Mouse (Mus musculus): ENCODE data around the gene Gm7544.
"Not testable (repeated sequence)": the region's sequence is repeated elsewhere in the genome, so short reads cannot be mapped to it uniquely, and the experiment has no call there.

Gm7544 gene

GRCm38 (mm10) chr1:82955913-82956312, at the start of gene Gm7544:
TSS of gene Gm7544 (minus strand) at chr1:82956013.
- not testable (repeated sequence) for DNase-seq

- DNase-seq = not testable (repeated sequence)
These were observed 44.5 kb upstream of the Gm7544 start, which contains the start of gene Gm47959 for GRCm38 (mm10) chr1:83000306-83000705. TSS of gene Gm47959 (plus strand) at chr1:83000548.

GRCm38 (mm10) chr1:82993947-82994346, 38.1 kb upstream of the Gm7544 start:
- no peak for DNase-seq

- DNase-seq = no peak
These were observed 36.3 kb upstream of the Gm7544 start for GRCm38 (mm10) chr1:82992093-82992492.

- no peak for DNase-seq
These were observed 35.8 kb upstream of the Gm7544 start for GRCm38 (mm10) chr1:82991596-82991995.

- no peak for DNase-seq
These were observed 35.2 kb upstream of the Gm7544 start for GRCm38 (mm10) chr1:82991062-82991461.

- DNase-seq = peak; percentile 3
These were observed 31.9 kb upstream of the Gm7544 start for GRCm38 (mm10) chr1:82987530-82988198.

- no peak for DNase-seq
These were observed 30.9 kb upstream of the Gm7544 start for GRCm38 (mm10) chr1:82986738-82987137.

GRCm38 (mm10) chr1:82977840-82978239, 22.0 kb upstream of the Gm7544 start:
- DNase-seq = no peak

- no peak for DNase-seq
These were observed 19.9 kb upstream of the Gm7544 start for GRCm38 (mm10) chr1:82975750-82976149.

- DNase-seq = no peak
These were observed 18.5 kb upstream of the Gm7544 start for GRCm38 (mm10) chr1:82974342-82974741.

GRCm38 (mm10) chr1:82973901-82974300, 18.1 kb upstream of the Gm7544 start:
- DNase-seq = no peak

- DNase-seq = no peak
These were observed 17.4 kb upstream of the Gm7544 start for GRCm38 (mm10) chr1:82973244-82973643.

- no peak for DNase-seq
These were observed 16.2 kb upstream of the Gm7544 start for GRCm38 (mm10) chr1:82972046-82972445.

- no peak for DNase-seq
These were observed 10.6 kb upstream of the Gm7544 start for GRCm38 (mm10) chr1:82966413-82966812.

- no peak for DNase-seq
These were observed 4.1 kb upstream of the Gm7544 start, which contains the start of gene Gm47955 for GRCm38 (mm10) chr1:82959870-82960385. TSS of gene Gm47955 (plus strand) at chr1:82960286.

- DNase-seq = no peak
These were observed 7.2 kb downstream of the Gm7544 start for GRCm38 (mm10) chr1:82948601-82949000.

- not testable (repeated sequence) for DNase-seq
These were observed 9.8 kb downstream of the Gm7544 start for GRCm38 (mm10) chr1:82946029-82946428.

- DNase-seq = not testable (repeated sequence)
These were observed 12.5 kb downstream of the Gm7544 start, which contains the start of gene A030003K21Rik for GRCm38 (mm10) chr1:82943295-82943694. TSS of gene A030003K21Rik (minus strand) at chr1:82943388.

- not testable (repeated sequence) for DNase-seq
These were observed 13.3 kb downstream of the Gm7544 start for GRCm38 (mm10) chr1:82942505-82942904.

- DNase-seq = no peak
These were observed 17.1 kb downstream of the Gm7544 start for GRCm38 (mm10) chr1:82938666-82939065.

GRCm38 (mm10) chr1:82931326-82931725, 24.5 kb downstream of the Gm7544 start, which contains the start of gene Gm6217:
TSS of gene Gm6217 (minus strand) at chr1:82931399.
- DNase-seq = not testable (repeated sequence)

GRCm38 (mm10) chr1:82930558-82930957, 25.3 kb downstream of the Gm7544 start:
- not testable (repeated sequence) for DNase-seq

- DNase-seq = no peak
These were observed 31.2 kb downstream of the Gm7544 start, which contains the start of gene A030014E15Rik for GRCm38 (mm10) chr1:82924650-82925049. TSS of gene A030014E15Rik (plus strand) at chr1:82924917.

Measured in cerebellum, adult 11 months (tissue).